Mouse (Mus musculus): ENCODE measurements around the gene Llgl2.

Gene Llgl2

DNA sequence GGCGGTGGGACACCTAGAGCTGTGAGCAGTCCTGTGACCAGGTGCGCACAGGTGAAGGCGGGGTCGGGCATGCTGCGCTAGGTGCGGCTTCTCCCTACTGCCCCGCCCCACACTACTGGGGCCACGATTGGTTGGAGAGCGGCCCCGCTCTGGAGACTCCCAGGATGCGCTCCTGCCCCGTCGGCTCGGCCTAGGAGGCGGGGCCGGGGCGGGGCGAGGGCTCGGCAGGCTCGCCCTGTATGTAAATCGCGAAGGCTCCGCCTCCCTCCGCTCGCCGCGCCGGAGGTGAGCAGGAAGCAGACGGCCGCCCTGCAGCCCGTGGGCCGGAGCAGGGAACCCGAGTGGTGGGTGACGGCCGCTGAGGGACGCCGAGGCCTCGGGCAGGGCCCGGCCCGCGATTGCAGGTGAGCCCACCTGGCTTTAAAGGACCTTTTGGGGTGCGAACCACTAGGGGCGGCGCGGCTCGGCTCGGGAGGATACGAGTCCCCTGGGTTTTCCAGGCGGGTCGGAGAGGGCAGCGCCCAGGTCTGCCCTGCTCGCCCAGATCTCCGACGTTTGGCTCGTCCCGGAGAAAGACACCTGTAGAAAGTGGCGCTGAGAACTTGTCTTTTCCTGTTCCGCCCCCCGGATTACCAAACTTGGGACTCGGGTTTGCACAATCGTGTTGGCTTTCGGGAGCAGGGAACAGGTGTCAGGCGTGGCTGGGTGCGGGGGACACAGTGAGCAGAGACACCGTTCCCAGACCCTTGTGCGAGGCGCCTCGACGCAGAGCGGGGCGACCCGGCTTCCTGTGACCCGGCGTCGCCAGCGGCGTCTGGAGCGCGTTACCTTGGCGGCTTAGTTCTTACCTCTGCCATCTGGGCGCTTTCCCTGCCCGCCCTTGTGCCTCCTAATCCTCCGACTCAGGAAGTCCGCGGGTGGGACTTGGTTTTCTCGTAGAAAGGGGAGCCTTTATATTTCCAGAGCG is at the start of gene Llgl2:
TSS of gene Llgl2 (plus strand) at position 276 of the 967 bp plus-strand sequence.
- DNase-seq (ENCODE audit: low read depth in 1 of 2, low spot score in 2 of 2) = peak in 1 of 2 experiments; percentile 58

- DNase-seq (ENCODE audit: low read depth in 1 of 2, low spot score in 2 of 2) = no peak
Measured at GRCm38 (mm10) chr11:115774653-115775052, 49.2 kb upstream of the Llgl2 start.

- DNase-seq (ENCODE audit: low read depth in 1 of 2, low spot score in 2 of 2) = no peak
Measured at GRCm38 (mm10) chr11:115775821-115776665, 47.8 kb upstream of the Llgl2 start.

- no peak for DNase-seq (ENCODE audit: low read depth in 1 of 2, low spot score in 2 of 2)
Measured at GRCm38 (mm10) chr11:115776954-115777353, 46.9 kb upstream of the Llgl2 start.

DNA sequence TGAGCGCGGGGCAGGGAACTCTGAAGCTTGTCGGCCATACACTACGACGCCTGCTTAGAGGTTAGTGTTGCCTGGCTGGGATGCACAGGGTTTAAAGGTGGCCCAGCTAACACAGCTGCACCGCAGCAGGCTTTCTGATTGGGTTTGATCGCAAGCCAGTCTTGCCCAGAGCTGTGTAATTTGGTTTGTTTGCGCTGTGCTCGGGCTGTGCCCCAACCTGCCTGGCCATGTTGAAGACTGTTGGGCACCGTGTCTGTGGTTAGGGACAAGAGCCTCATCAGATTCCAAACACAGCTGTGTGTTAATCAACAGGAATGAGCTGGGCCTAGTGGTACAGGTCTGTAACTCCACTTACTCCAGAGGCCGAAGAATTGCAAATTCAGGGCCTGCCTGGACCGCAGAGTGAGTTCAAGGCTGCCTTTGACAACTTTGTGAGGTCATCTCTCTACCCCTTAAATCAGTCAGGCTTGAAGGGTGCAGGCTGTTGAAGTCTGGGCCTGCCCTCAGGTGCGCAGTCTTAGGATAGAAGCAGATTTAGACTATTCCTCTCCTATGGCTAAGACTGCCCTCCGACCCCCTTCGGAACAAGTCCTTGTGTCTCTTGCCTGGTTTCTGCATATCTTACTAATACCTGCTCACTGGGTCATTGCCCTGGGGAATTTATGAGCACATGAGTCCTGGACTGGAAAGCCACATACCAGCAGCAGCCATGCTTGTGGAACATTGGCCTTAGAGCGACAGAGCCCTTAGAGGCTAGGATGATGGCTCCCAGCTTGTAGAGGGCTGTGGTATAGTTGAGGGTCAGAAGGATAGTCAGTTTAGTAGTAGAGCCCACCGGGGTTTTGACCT is 46.1 kb upstream of the Llgl2 start:
- no peak for DNase-seq (ENCODE audit: low read depth in 1 of 2, low spot score in 2 of 2)

DNA sequence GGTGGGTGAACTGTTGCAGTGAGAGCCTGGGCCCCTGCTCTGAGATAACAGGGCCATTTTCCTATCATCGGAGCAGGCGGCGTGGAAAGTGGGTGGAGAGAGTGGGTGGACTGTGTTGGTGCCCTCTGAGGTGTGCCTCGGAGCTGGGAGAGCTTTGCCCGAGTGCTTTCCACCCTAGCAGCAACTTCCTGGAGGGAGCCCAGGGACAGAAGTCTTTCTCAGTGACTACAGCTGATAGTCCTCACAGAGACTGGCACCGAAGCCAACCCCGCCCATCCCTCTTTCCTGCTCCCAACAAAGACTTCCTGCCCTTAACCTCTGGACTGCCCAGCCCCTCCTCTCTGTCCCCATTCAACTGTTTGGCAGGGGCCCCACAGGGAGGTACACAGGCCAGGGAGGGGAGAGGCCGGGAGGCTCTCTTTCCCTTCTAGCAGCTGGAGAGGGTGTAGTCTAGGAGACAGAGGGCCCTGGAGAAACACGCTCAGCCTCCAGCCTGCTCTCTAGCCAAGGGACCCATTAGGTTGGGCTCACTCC is 44.7 kb upstream of the Llgl2 start:
- DNase-seq (ENCODE audit: low read depth in 1 of 2, low spot score in 2 of 2) = no peak

DNA sequence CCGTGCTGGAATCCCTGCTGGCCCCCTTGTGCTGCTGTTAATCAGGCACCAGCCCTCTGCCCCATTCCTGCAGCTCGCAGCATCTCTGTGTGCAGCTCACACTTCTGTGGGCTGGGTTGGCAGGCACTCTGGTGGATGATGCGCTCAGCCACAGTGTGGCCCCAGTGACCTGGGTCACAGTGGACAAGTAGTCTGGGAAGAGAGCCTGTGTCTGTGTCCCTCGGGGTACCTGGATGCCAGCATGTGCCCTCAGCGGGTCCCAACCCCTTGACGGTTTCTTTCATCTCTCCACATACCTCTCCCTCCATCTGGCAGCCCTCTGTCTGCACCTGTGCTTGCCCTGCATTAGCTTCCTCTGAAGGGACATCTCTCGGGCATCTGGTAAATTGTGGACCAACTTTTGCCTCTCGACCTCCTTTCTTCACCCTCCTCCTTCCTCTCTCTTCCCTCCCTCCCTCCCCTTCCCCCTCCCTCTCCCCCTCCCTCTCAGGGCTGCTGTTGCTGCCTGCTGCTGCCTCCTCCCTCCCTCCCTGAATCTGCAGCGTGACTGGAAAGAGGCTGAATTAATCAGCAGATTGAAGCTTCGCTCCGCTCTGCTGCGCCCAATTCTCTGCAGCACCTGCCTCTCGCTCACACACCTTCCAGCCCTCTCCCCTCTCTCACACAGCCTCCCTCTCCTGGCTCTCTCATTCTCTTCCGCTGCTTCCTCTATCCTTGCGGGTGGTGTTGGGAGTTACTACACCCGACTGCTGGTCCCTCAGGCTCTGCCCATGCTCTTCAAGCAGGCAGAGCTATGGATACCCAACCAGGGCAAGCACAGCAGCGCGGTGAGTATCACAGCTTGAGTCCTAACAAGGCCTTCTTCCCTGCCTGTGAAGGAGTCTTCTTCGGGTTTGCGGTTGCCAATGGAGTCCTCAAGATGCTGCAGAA is 43.4 kb upstream of the Llgl2 start:
- DNase-seq (ENCODE audit: low read depth in 1 of 2, low spot score in 2 of 2) = no peak

GRCm38 (mm10) chr11:115786473-115786872 is 37.4 kb upstream of the Llgl2 start:
- no peak for DNase-seq (ENCODE audit: low read depth in 1 of 2, low spot score in 2 of 2)

DNA sequence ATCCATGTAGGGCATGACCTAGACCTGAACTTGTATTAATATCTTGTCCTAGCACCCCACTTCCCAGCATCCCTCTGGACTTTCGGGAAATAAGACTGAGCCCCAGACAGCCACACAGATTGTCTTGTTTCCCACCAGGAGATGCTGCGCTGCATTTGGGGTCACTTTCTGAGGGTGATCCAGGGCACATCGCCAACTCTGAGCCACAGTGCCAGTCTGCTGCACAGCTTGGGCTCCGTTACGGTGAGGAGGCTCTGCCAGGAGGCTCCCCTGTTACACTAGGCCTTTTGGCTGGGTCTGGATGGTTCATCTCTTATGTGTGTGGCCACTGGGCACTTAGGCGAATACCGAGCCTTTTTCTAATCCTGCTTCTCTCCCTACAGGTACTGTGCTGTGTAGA is 34.1 kb upstream of the Llgl2 start:
- DNase-seq (ENCODE audit: low read depth in 1 of 2, low spot score in 2 of 2) = no peak

DNA sequence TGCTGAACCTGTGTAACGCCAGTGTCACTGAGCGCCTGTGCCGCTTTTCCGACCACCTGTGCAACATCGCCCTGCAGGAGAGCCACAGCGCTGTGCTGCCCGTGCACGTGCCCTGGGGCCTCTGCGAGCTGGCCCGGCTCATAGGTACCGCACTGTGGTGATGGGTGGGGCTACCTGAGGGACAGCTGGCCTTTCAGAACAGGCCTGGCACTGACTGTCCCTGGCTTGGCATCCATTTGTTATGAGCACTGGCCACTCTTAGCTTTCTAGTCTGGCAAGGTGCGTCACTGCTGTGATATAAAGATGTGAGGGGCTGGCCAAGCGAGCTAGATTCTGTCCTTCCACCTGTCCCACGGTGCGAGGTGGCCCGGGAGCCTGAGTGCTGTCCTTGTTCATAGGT is 31.9 kb upstream of the Llgl2 start:
- DNase-seq (ENCODE audit: low read depth in 1 of 2, low spot score in 2 of 2) = no peak

- no peak for DNase-seq (ENCODE audit: low read depth in 1 of 2, low spot score in 2 of 2)
Measured at GRCm38 (mm10) chr11:115792353-115792752, 31.5 kb upstream of the Llgl2 start.

DNA sequence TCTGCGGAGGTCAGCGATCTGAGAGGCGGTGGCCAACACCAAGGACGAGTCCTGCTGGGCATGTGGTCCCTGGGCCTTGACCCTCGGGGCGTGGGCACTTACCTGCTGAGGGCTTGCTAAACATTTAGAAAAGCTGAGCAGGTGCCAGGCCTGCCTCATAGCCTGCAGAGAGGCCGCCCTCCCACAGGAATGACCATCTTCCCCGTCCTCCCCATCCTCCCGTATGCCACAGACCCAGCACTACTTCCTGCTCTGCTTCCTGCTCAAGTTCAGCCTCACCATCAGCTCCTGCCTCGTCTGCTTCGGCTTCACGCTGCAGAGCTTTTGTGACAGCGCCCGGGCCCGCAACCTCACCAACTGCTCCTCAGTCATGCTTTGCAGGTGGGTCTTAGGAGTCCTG is 27.0 kb upstream of the Llgl2 start:
- no peak for DNase-seq (ENCODE audit: low read depth in 1 of 2, low spot score in 2 of 2)

- DNase-seq (ENCODE audit: low read depth in 1 of 2, low spot score in 2 of 2) = no peak
Measured at GRCm38 (mm10) chr11:115797665-115798064, 26.2 kb upstream of the Llgl2 start.

- no peak for DNase-seq (ENCODE audit: low read depth in 1 of 2, low spot score in 2 of 2)
Measured at GRCm38 (mm10) chr11:115800981-115801380, 22.9 kb upstream of the Llgl2 start.

DNA sequence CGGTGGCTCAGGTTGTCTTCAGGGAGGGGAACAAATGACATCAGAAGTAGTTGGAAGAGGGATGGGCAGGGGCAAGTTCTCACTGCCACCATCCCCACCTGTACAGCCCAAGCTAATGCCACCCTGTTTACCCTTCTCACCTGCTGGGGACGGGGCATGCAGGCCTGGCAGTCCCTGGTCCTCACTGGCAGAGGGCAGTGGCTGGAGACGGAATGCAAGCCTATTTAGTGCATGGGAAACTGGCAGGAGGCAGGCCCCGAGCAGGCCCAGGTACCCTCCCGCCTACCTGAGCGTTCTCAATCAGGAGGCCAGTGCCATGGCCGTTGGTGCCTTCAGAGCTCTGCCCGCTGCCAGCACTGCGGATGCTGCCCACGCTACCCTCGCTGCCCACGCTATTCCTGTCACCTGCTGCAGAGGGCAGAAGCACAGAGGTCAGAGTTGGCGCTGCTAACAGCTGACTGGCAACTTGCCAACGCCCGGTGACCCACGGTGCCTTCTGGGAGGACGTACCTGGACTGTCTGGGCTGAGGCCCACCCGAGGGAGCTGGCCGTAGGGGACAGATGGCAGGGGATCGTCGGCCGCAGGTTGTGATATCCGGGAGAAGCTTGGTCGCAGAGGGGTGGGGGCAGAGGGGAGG is 20.7 kb upstream of the Llgl2 start:
- DNase-seq (ENCODE audit: low read depth in 1 of 2, low spot score in 2 of 2) = no peak

DNA sequence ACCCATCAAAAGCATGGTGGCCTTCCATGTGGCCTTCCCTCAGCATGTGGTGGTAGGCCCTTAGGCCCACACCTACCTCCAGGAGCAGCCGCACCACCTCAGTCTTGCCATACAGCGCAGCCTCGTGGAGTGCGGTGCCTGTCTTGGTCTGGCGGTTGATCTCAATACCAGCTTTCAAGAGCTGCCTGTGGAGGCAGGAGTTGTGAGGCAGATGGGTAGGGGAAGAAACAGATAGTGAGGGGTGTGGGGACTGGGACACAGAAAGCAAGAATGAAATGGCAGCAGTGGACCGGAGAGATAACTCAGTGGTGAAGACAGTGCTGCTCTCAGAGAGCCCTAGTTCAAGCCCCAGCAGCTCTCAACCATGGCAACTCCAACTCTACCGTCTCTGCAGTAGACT is 18.8 kb upstream of the Llgl2 start:
- DNase-seq (ENCODE audit: low read depth in 1 of 2, low spot score in 2 of 2) = no peak

GRCm38 (mm10) chr11:115806154-115806553 is 17.7 kb upstream of the Llgl2 start:
- no peak for DNase-seq (ENCODE audit: low read depth in 1 of 2, low spot score in 2 of 2)

GRCm38 (mm10) chr11:115807306-115807705 is 16.5 kb upstream of the Llgl2 start:
- DNase-seq (ENCODE audit: low read depth in 1 of 2, low spot score in 2 of 2) = no peak

DNA sequence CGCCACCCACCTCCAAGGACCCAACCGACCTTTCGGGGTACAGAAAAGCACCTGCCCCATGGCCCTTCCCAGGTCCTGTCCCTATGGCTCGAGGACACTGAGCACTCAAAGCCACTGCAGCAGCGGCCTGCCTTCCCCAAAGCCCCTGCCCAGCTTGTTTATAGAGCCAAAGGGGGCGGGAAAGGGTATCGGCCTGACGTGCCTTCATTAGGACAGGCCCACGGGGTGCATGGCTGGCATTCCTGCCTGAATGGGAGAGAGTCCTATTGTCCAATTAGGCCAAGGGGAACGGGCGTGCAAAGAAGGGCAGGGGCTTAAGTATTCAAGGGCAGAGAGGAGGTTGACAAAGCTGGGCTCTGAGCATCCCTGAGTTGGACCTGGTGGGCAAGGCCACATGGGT is 15.9 kb upstream of the Llgl2 start:
- DNase-seq (ENCODE audit: low read depth in 1 of 2, low spot score in 2 of 2) = no peak

Data from monocyte, adult 2 months (primary cell).